Mouse (Mus musculus) lung, adult 10 weeks (tissue): ENCODE data around the gene Gm10681. TPM values are rescaled to one million over a fixed set of nuclear protein-coding genes. Genes with fewer than 3 reads are reported as not detected.

ENCODE experiments used
- polyA plus RNA-seq: library from polyadenylated mRNA; stranded (reverse); fragments of 350-450 nt; fragmentation: Illumina TruSeq; extraction: RNeasy Lipid Tissue Mini Kit (QIAGEN cat#74804); gene quantifications from one replicate; pipeline ENCODE4 v1.2.3, GENCODE M21; 2014; ENCODE audit warnings: low read depth, low replicate concordance; ENCODE audit not compliant: insufficient read depth

Gm10681 gene
- polyA plus RNA-seq = not detected

DNA sequence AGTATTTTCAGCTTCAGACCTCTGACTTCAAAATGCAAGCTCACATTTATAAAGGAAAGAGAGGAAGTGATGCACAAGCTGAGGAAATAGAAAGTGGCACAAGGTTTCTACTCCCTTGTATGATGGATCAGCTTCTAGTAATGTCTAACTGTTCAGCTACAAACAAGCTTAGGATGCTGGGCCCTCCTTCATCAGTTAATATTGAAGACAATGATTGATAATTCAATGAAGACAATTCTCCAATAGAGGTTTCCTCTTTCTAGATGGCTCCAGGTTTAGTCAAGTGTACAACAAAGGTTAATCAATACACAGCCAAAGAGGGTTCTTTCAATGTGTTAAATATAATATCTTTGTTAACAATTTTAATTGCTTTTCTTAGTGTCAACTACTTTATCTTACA is at the start of gene Gm10681:
Gene Gm10681, minus strand, starts transcription at position 101 of the 400 bp plus-strand sequence.

DNA sequence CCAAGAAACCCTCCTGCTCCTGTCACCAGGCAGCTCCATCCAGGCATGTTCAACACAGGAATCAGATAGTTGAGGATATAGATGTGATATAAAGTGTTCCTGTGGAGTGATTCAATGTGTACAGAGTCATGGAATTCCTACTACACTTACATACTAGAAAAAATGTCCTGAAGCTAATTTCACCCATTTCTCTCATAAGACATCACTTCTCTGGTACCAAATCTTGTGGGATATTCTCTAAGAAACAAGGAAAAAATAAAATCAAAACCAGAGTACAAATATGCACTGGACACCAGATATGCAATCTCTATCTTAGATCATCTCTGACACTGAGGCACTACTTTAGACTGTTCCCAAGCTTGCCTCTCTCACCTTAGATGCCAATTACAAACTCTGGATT is 41.5 kb upstream of the Gm10681 start, which contains the start of gene Hsd3b5:
Gene Hsd3b5, minus strand, starts transcription at position 101 of the 400 bp plus-strand sequence.

DNA sequence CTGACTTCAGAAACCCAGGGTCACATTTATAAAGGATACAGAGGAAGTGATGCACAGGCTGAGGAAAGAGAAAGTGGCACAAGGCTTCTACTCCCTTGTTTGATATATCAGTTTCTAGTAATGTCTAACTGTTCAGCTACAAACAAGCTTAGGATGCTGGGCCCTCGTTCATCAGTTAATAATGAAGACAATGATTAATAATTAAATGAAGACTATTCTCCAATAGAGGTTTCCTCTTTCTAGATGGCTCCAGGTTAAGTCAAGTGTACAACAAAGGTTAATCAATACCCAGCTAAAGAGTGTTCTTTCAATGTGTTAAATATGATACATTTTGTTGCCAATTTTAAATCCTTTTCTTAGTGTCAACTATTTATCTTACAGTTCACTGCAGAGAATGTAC is 78.2 kb downstream of the Gm10681 start, which contains the start of gene Hsd3b4:
Gene Hsd3b4, minus strand, starts transcription at position 101 of the 400 bp plus-strand sequence.

Other genes starting within 250 kb of the Gm10681 start
- gene Phgdh, start 248.8 kb downstream of the Gm10681 start, polyA plus RNA-seq = 20.2 TPM
- gene Zfp697, start 206.3 kb downstream of the Gm10681 start, polyA plus RNA-seq = 9.2 TPM
- gene Gm4450, start 131.7 kb downstream of the Gm10681 start, polyA plus RNA-seq = not detected
- gene Hsd3b4, start 78.3 kb downstream of the Gm10681 start, polyA plus RNA-seq = not detected
- gene Hsd3b5, start 41.4 kb upstream of the Gm10681 start, polyA plus RNA-seq = not detected
- gene Hsd3b2, start 135.7 kb upstream of the Gm10681 start, polyA plus RNA-seq = 0.06 TPM
- not detected for gene Hsd3b3, start 174.3 kb upstream of the Gm10681 start, polyA plus RNA-seq
- gene Hsd3b6, start 225.6 kb upstream of the Gm10681 start, polyA plus RNA-seq = not detected